Mouse (Mus musculus) limb, embryonic 11.5 days (tissue): Measurements from ENCODE around the gene Akr7a5. TPM values are rescaled to one million over a fixed set of nuclear protein-coding genes. Genes with fewer than 3 reads are reported as not detected.

Experiments used
- ATAC-seq: fragments of 200-750 bp; cut with Nextera tagmentation; 2 replicates; pipeline ENCODE4 v1.8.0; 2017; ENCODE audit warnings: low read depth; ENCODE audit not compliant: insufficient number of reproducible peaks, low FRiP score, low TSS enrichment
- DNase-seq: peaks from one replicate; pipeline ENCODE4 v3.0.0-alpha.2; 2015; ENCODE audit warnings: low spot score
- H3K27ac ChIP-seq: fragments of 300-500 bp; sonication (generic); replicated peaks from 2 replicates; pipeline ENCODE4 v1.5.1; 2014; ENCODE audit warnings: low read depth, mild to moderate bottlenecking, low read length
- H3K27me3 ChIP-seq: fragments of 300-500 bp; sonication (generic); 2 replicates; pipeline ENCODE4 v1.6.1; 2014; ENCODE audit warnings: mild to moderate bottlenecking, low read length, mixed read lengths; ENCODE audit not compliant: control insufficient read depth, insufficient read depth
- H3K36me3 ChIP-seq: fragments of 300-500 bp; sonication (generic); 2 replicates; pipeline ENCODE4 v1.6.1; 2014; ENCODE audit warnings: mild to moderate bottlenecking, low read length, moderate library complexity, mixed read lengths; ENCODE audit not compliant: control insufficient read depth, insufficient read depth
- H3K4me1 ChIP-seq: fragments of 300-500 bp; sonication (generic); 2 replicates; pipeline ENCODE4 v1.6.1; 2014; ENCODE audit warnings: low read length, mixed read lengths; ENCODE audit not compliant: control insufficient read depth, insufficient read depth
- H3K4me2 ChIP-seq: fragments of 300-500 bp; sonication (generic); 2 replicates; pipeline ENCODE4 v1.6.1; 2014; ENCODE audit warnings: low read depth, mild to moderate bottlenecking, moderate library complexity; ENCODE audit not compliant: severe bottlenecking
- H3K4me3 ChIP-seq: fragments of 300-500 bp; sonication (generic); 2 replicates; pipeline ENCODE4 v1.5.1; 2014; ENCODE audit warnings: low read depth, low read length
- H3K9ac ChIP-seq: fragments of 300-500 bp; sonication (generic); 2 replicates; pipeline ENCODE4 v1.6.1; 2014; ENCODE audit warnings: mild to moderate bottlenecking, low read length
- H3K9me3 ChIP-seq: fragments of 300-500 bp; sonication (generic); 2 replicates; pipeline ENCODE4 v1.6.1; 2016; ENCODE audit warnings: low read length; ENCODE audit not compliant: control insufficient read depth
- WGBS: fragments of 180-500 bp; shearing (Covaris S2); extraction: QIAGEN DNeasy Blood & Tissue Kit; methylation state at CpG from one replicate; pipeline ENCODE4 v1.1.7; 2014; 5-methylcytosine and 5-hydroxymethylcytosine counted together
- polyA plus RNA-seq: library from polyadenylated mRNA; unstranded; fragments of >200 nt; fragmentation: Nextera tagmentation; extraction: Ambion mirVana; gene quantifications from 2 replicates; pipeline ENCODE4 v1.2.1, GENCODE M21; 2014

Gene Akr7a5
- polyA plus RNA-seq, 1 experiment from 2014 or later, result 139 TPM

DNA sequence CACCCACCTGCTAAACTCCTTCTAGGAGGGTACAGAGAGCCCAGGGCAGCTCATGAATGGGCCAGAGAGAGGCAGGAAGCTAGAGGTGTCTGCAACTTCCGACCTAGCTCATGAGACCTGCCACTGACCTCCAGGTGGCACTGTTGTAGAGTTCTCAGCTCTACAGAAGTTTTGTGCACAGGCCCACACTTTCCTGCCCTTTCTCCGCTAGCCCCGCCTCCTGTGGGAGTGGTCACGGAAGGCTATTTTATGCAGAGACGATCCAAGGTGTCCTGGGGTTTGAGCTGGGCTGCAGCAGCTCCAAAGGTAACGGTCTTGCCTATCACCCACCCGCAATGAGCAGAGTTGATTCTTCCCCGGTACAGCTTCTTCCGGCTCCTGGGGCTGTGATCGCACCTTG, 20.1 kb downstream of the Akr7a5 start:
- H3K9ac ChIP-seq, result no peak overlapping the region
- no peaks in the 10 kb centered on the region for H3K36me3 ChIP-seq
- no peak overlapping the region for H3K27ac ChIP-seq
- no peaks in the 10 kb centered on the region for H3K27me3 ChIP-seq
- WGBS, result 9% methylated on average over 10 of the region's 10 CpGs
- no peaks in the 10 kb centered on the region for H3K4me1 ChIP-seq
- H3K9me3 ChIP-seq, result no peaks in the 10 kb centered on the region
- ATAC-seq (peak; percentile 54), DNase-seq (peak; percentile 85)
- H3K4me3 ChIP-seq, result no peak overlapping the region; the same call in 1 of the 2 replicates
- H3K4me2 ChIP-seq, result peak overlapping the region; percentile 13; the same call in 1 of the 2 replicates

- no peak overlapping the region for H3K9ac ChIP-seq
- H3K27ac ChIP-seq, result no peak overlapping the region
- H3K4me1 ChIP-seq, result no peaks in the 10 kb centered on the region
- no peaks in the 10 kb centered on the region for H3K9me3 ChIP-seq
- no peak for ATAC-seq
- DNase-seq, result no peak
- peaks cover 3% of the 10 kb centered on the region; the same call in 1 of the 2 replicates for H3K27me3 ChIP-seq
- H3K4me3 ChIP-seq, result no peak overlapping the region
- no peaks in the 10 kb centered on the region for H3K36me3 ChIP-seq
- 86% methylated on average over 6 of the region's 9 CpGs for WGBS
- no peak overlapping the region for H3K4me2 ChIP-seq
These were observed 24.2 kb downstream of the Akr7a5 start for GRCm38 (mm10) chr4:139334631-139335295.

DNA sequence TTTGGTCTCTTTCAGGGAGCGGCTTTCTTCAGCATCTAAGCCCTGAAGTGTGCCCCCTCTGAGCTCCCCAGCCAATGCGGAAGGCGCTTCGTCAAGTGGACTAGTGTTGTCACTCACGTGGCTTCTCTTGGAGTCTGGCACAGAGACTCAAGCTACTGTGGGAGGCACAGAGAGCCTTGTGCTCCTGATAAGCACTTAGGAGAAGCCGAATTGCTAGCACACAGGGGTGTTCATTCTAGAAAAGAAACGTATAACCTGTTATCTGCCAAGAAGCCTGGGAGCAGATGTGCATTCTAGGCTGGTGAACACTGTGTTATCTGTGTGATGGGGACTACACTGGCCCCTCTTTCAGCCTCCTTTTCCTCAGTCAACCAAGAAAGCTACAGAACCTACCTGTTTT, 25.0 kb downstream of the Akr7a5 start:
- Histone ChIP-seq H3K4me1 (no peaks in the 10 kb centered on the region), H3K27me3 (peaks cover 3% of the 10 kb centered on the region; the same call in 1 of the 2 replicates), H3K27ac (no peak overlapping the region), H3K9ac (no peak overlapping the region), H3K4me3 (no peak overlapping the region), H3K36me3 (no peaks in the 10 kb centered on the region), H3K4me2 (no peak overlapping the region), H3K9me3 (no peaks in the 10 kb centered on the region)
- 76% methylated on average over 7 of the region's 7 CpGs for WGBS
- ATAC-seq (no peak), DNase-seq (no peak)

DNA sequence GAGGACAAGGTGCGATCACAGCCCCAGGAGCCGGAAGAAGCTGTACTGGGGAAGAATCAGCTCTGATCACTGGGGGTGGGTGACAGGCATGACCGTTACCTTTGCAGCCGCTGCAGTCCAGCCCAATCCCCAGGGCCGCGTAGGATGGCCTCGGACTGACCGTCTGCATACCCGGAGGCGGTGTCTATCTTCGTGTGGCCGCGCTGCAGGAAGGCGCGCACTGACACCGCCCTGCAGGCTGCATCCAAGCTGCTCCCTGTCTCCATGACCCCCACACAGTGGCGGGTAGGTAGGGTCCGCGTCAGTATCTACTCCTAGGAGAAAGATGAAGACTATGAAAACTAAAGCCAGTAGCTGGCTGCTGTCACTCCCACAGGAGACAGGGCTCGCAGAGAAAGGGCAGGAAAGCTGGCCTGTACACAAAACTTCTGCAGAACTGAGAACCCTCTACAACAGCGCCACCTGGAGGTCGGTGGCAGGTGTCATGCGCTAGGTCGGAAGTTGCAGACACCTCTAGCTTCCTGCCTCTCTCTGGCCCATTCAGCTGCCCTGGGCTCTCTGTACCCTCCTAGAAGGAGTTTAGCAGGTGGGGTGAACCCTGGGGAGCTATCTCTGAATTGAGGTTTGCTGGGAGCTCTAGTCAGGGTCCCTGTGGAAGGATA, 26.4 kb downstream of the Akr7a5 start:
- Histone ChIP-seq H3K9ac (no peak overlapping the region; the same call in 1 of the 2 replicates), H3K27me3 (peaks cover 3% of the 10 kb centered on the region; the same call in 1 of the 2 replicates), H3K4me2 (peak overlapping the region; percentile 34), H3K4me1 (no peaks in the 10 kb centered on the region), H3K36me3 (no peaks in the 10 kb centered on the region), H3K27ac (no peak overlapping the region), H3K4me3 (peak overlapping the region; percentile 1; the same call in 1 of the 2 replicates), H3K9me3 (no peaks in the 10 kb centered on the region)
- DNase-seq (peak; percentile 91), ATAC-seq (peak; percentile 44; the same call in 1 of the 2 replicates)
- 23% methylated on average over 24 of the region's 24 CpGs for WGBS

DNA sequence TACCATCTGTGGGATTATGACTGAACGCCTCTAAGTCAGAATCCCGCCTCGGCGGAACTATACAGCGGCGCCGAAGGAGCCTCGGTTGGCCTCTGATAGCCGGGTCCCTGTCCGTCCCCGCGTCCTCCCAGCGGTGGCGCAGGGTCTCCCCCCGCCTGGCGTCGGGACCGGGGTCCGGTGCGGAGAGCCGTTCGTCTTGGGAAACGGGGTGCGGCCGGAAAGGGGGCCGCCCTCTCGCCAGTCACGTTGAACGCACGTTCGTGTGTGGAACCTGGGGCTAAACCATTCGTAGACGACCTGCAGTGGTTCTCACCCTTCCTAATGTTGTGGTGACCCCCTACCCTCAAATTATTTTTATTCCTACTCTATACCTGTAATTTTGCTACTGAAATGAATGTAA, 27.6 kb downstream of the Akr7a5 start:
- DNase-seq (no peak), ATAC-seq (no peak)
- WGBS, result 48% methylated on average over 33 of the region's 33 CpGs
- Histone ChIP-seq H3K4me2 (no peak overlapping the region), H3K9ac (no peak overlapping the region), H3K27me3 (peaks cover 3% of the 10 kb centered on the region; the same call in 1 of the 2 replicates), H3K27ac (no peak overlapping the region), H3K36me3 (no peaks in the 10 kb centered on the region), H3K4me1 (no peaks in the 10 kb centered on the region), H3K4me3 (no peak overlapping the region), H3K9me3 (no peaks in the 10 kb centered on the region)

- Histone ChIP-seq H3K4me2 (no peak overlapping the region), H3K27ac (no peak overlapping the region), H3K36me3 (no peaks in the 10 kb centered on the region), H3K9ac (no peak overlapping the region), H3K27me3 (peaks cover 3% of the 10 kb centered on the region; the same call in 1 of the 2 replicates), H3K4me3 (no peak overlapping the region), H3K9me3 (no peaks in the 10 kb centered on the region), H3K4me1 (no peaks in the 10 kb centered on the region)
- WGBS, result 89% methylated on average over 4 of the region's 4 CpGs
- ATAC-seq (no peak), DNase-seq (no peak)
These were observed 30.3 kb downstream of the Akr7a5 start for GRCm38 (mm10) chr4:139340835-139341234.

DNA sequence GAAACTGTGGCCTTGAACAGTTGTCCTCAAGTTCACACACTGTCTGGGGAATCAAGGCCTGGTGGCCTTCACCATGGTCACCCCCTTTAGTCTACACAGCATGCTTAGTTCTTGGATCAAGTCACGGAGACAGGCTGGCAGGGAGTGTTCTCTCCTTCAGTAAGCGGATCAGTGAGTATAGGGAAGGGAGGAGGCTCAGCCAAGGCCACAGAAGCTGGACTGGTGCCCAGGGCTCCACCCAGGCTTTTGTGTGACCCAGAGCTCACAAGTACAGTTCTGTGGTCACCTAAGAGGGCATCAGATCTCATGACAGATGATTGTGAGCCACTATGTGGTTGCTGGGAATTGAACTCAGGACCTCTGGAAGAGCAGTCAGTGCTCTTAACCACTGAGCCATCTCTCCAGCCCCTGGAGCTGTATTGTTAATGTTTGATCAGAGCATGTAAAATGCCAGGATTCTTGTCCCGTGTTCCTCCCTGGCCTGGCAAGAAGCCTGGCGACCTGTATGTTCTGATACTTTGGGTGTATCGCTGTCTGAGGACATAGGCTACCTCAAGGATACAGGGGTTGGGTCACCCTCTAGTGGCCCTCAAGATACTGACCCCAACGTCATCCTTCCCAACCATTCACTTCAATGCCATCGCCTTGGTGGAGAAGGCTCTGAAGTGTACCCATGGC, 31.2 kb downstream of the Akr7a5 start:
- no peak overlapping the region for H3K27ac ChIP-seq
- no peaks in the 10 kb centered on the region for H3K4me1 ChIP-seq
- no peak overlapping the region for H3K4me3 ChIP-seq
- no peaks in the 10 kb centered on the region for H3K9me3 ChIP-seq
- H3K4me2 ChIP-seq, result no peak overlapping the region
- DNase-seq, result no peak
- H3K9ac ChIP-seq, result no peak overlapping the region
- peaks cover 3% of the 10 kb centered on the region; the same call in 1 of the 2 replicates for H3K27me3 ChIP-seq
- no peak for ATAC-seq
- peaks cover 3% of the 10 kb centered on the region for H3K36me3 ChIP-seq
- 83% methylated on average over 7 of the region's 7 CpGs for WGBS

GRCm38 (mm10) chr4:139343718-139344117, 33.2 kb downstream of the Akr7a5 start:
- Histone ChIP-seq H3K36me3 (peaks cover 13% of the 10 kb centered on the region), H3K27me3 (no peaks in the 10 kb centered on the region), H3K4me2 (no peak overlapping the region), H3K9me3 (no peaks in the 10 kb centered on the region), H3K9ac (no peak overlapping the region), H3K27ac (no peak overlapping the region), H3K4me3 (no peak overlapping the region), H3K4me1 (no peaks in the 10 kb centered on the region)
- 72% methylated on average over 5 of the region's 5 CpGs for WGBS
- ATAC-seq (no peak), DNase-seq (no peak)
